Mouse (Mus musculus): Measurements from ENCODE around the gene Gm21477. TPM values are rescaled to one million over a fixed set of nuclear protein-coding genes. Genes with fewer than 3 reads are reported as not detected.
"Not testable (repeated sequence)": the region's sequence is repeated elsewhere in the genome, so short reads cannot be mapped to it uniquely, and the experiment has no call there.

Gm21477 gene
- not detected for total RNA-seq (2021)
- long read RNA-seq, experiment 1 = 0 reads
- long read RNA-seq, experiment 2 = 0 reads

DNA sequence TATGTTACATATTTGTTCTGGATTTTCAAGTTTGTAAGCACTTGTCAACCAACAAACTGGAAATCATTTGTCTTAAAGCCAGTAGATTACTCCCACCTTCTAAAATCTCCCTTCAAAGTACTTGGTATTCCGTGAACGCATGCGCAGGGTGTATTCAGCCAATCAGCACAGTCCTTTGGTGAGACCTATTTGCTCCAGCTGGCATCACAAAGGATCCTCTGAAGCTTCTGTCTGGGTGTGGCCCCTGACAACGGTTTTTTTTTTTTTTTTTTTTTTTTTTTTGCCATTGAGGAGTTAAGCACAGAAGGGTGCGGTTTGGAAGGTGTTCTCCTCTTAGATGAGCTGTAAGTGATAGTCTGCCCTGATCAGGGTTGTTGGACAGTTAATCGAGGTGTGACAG is at the start of gene Gm21477:
Gm21477 (plus strand) TSS at position 301 of the 400 bp plus-strand sequence.
- DNase-seq (ENCODE audit: low spot score) = not testable (repeated sequence)
